Mouse (Mus musculus) lung, postnatal 36 days (tissue): ENCODE measurements around the gene Olfr555.
"Not testable (repeated sequence)": the region's sequence is repeated elsewhere in the genome, so short reads cannot be mapped to it uniquely, and the experiment has no call there.

Experiments used
- DNase-seq: peaks from one replicate; pipeline ENCODE4 v3.0.0; 2022; ENCODE audit warnings: mixed read lengths

Olfr555 gene

DNA sequence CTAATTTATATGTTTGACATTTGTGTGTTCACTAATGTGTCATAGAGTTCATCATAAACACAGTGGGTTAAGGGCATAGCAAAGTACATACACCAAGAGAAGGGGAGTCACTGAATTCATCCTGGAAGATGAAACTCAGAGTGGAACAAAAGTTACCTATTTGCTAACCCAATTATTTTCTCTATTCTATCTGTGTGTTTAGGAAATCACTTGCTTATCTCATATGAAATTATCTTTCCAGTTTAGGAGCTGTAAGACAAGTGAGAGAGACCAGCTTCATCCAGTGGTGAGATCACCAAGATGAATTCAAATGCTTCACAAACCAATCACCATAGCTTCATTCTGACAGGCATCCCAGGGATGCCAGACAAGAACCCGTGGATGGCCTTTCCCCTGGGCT, at the start of gene Olfr555:
Olfr555 (plus strand) TSS at position 301 of the 400 bp plus-strand sequence.
- DNase-seq, result no peak

DNA sequence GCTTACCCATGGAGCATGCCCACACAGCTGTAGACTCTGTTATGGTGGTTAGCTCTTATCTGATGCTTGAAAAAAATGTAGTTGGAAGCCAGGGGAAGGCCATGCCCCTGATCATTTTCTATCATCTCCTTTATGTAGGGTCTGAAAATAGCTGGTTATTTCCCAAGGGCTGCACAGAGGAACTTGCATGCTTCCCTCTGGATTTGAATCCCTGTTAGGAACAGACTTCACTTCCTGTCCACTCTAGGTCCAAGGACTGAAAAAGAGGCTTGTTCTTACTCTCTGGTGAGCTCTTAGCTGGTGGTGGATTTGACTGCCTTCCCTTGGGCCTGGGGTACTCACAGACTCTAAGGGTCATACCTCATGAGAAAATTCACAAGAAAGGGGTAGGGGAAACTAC, 40.5 kb upstream of the Olfr555 start, which contains the start of gene Olfr553:
Olfr553 (minus strand) TSS at position 101 of the 400 bp plus-strand sequence.
- no peak for DNase-seq

DNA sequence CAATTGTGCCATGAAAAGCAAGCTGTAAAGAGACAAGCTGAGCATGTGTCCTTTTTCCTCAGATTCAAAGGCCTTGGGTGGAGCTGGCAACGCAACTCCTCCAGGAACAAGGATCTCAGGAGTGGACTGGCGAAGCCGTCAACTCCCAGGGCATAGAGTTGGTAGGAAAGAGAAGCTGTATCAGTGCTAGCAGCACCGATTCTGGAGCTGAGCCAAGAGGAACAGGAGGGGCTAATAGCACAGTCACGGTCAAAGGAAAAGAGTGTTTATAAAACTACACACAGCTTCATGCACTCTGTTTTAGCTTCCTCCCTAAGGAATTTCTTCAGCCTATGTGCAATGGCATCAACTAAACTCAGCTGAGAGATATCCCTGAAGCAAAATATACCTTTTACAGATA, 39.0 kb upstream of the Olfr555 start:
- DNase-seq, result peak; percentile 73

DNA sequence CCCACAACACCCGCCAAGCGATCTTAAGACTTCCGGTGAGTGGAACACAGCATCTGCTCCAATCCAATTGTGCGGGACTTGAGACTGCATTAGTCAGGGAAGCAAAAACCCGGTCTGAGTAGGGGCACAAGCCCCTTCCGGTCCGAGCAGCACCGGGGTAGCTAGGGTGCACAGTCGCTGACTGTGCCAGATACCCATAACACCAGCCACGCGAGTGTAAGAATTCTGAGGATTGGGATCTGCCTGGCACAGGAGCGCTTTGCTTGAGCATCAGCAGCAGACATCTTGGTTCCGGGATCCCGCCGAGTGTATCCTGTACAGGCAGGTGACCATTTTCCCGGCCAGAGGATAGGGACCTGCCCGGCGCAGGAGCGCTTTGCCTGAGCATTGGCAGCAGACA, 38.3 kb upstream of the Olfr555 start:
- DNase-seq, result not testable (repeated sequence)

DNA sequence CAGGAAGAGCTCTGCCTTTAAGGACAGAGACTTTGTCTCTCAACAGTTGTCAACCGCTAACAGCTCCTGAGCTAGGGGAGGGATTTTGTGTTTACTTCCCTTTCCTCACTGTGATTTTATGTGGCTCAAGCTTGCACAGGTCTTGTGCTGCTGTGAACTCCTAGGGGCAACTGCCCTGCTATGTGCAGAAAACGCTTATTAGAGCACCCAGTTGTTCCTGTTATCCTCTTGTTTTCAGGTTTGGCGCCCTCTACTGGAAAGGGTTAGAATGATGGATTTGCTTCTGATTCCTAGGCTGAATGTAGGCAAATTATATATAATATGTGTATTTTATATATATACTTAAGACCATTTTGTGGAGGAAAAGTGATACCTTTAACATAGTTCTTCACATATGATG, 22.0 kb upstream of the Olfr555 start:
- DNase-seq, result peak; percentile 88

DNA sequence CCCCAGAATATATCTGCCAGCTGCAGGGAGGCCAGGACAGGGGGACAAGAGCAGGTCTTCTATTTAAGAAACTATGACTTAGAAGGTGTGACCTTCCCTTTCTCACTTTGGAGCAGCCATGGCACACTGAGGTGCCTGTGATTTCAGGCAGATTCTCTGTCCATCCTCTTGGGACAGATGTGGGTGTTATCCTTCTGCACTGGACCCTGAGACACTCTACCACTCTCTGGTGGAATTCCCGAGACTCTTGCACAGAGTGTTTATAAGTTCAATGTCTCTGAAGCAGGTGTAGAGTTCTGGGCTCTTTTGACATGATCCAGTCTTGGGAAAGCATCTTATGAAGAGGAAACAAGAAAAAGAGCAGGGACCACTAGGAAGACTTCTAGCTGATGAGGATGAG, 20.5 kb upstream of the Olfr555 start, which contains the start of gene Olfr554:
Olfr554 (plus strand) TSS at position 301 of the 400 bp plus-strand sequence.
- no peak for DNase-seq

DNA sequence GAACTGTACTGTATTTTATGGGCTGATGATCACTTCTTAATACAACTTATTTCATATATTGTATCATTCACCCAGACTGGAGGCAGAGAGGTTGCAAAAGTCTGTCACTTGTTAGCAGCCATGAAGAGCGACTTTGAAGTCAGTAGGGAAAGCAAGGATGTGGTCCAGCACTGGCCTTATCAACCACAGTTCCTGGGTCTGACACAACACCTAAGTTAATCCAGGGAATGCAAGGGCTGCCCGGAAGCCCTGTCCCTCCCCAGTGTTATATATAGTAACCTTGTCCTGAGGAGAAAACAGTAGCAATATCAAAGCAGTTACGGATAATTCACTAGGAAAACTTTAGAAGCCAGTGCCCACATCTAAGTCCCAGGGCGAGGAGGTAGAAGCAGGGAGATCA, 13.7 kb upstream of the Olfr555 start:
- not testable (repeated sequence) for DNase-seq

DNA sequence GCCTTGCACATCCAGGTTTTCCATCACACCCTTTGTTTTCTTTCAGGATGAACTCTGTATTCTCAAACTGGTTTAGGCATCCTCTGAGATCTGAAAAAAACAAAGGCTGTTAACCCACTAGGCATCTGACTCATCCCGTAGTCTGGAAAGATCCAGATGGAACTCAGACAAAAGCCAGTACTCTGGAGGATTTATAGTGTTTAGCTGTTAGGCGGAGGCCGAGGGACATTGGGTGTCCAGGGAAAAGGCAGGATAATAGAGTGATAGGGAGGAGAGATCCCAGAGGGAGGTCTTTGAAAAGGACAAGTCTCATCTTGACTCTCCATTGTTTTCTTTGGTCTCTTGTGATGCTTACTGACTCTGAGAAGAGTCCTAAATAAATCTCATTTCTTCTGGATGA, 6.0 kb downstream of the Olfr555 start, which contains the start of gene Olfr556:
Olfr556 (plus strand) TSS at position 301 of the 400 bp plus-strand sequence.
- no peak for DNase-seq

DNA sequence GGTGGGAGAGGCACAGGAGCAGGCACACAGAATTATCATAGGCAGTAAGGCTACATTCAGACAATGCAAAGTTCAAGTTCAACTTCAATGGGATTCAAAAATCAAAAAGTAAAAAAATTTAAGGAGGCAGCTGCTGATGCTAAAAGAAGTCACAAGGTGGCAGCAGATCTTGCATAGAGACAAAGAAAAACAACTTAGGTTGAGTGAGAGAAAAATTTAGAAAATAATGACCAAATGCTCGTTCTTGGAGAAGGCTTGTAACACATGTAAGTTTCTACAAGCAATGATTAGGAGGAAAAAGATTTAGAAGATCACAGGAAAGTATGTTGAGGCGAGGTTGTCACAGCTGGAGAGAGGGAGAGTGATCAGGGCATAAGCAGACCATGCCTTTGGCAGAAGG, 6.8 kb downstream of the Olfr555 start:
- no peak for DNase-seq

DNA sequence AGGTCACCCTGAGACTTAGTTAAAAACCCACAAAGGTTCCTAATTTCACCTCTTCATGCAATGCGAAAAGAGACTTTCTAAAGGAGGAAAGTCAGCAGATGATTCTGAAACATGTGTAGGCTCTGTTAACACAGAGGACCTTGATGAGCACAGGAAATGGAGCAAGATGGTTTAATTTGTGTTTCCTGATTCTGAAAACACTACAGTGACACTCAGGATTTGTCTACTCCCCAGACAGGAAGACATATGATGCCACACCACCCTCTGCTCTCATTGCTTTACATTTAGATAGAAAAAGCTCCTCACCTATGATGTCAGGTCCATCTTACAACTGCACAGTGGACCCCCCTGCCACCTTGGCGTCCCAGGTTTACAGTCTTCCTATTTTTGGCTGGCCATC, 17.6 kb downstream of the Olfr555 start:
- no peak for DNase-seq

DNA sequence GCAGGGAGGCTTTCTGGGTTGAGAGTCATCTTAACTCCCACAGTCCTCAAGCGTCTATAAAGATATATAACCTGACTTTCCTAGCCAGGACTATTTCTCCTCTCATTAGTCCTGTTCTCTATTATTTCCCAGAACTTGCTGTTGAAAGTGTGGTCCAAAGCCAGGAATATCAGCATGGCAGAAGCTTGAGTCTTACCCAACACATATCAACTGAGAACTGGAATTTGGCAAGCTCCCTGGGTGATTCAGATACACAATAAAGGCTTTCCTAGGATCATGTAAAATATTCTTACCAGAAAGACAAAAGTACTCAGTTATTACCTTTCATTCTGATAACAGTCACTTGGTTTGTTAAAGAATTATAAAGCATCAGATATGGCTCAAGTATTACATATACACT, 23.3 kb downstream of the Olfr555 start:
- no peak for DNase-seq

DNA sequence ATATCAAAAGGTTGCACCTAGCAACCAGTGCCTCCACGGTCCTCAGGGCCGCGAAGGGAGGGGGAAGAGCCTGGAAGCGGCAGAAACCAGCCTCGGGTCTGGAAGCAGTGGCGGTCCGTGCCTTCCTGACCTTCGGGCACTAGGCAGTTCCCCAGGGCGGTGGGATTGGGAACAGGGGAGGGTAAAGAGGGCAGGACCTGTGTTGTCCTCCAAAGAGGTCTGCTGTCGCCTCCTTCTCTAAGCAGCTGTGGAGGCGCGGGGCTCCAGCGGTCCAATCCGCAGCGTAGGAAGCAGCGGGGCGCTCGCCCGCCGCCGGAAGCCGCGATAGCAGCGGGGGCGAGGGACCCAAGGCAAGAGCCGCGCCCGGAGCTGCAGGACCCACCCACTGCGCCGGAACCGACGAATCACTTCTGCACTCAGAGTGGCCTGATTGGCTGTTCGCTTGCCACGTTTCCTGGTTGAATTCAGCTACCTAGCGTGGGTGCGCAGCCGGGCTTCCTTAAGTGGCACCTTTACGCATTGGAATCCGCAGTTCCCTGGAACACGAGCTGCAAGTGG, 28.4 kb downstream of the Olfr555 start, which contains the start of gene Trim68:
Trim68 (minus strand) TSS at position 384 of the 558 bp plus-strand sequence.
- peak; percentile 97 for DNase-seq

DNA sequence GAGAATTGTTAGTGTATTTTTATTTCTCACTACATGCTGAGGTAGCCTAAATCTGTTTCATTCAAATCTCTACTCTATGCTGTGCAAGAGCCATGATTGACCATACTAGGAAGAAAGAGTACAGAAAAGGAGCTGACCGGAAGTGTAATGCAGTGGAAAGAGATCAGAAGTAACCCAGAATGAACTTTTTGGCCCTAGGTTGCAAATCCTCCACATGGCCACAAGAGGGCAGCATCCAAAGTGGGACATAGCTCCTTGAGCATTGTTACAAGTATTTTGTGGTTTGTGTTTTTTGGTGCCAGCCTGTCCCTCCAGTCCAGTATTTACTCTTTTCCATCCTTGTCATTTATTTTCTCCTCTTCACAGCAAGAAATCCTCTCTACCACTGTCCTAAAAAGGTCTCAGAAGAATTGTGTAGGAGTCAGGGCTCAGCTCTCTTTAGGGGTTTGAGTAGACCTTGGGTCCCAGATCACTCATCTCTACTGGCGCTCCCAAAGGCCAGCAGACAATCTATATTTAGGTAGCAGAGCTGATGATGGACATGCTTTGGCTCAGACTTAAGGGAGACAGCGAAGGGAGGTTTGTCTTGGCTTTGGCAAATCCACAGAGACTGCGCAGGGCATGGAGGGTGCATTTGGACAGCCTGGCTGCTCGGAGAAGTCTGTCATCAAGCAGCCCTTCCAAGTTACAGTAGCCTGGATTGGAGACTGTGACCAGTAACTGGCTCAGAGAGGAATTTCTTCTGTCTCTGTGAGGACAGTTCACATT, 36.9 kb downstream of the Olfr555 start, which contains the start of gene Olfr557:
Olfr557 (plus strand) TSS at position 553 of the 768 bp plus-strand sequence.
- DNase-seq, result peak; percentile 24

DNA sequence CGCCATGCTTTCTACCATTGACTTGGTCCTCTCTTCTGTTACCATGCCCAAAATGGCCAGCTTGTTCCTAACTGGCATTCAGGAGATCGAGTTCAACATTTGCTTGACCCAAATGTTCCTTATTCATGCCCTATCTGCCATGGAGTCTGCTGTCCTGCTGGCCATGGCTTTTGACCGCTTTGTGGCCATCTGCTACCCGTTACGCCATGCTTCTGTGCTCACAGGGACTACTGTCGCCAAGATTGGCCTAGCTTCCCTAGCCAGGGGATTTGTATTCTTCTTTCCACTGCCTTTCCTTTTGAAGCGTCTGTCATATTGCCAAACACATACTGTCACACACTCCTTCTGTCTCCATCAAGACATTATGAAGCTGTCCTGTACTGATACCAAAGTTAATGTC, 39.8 kb downstream of the Olfr555 start:
- no peak for DNase-seq

DNA sequence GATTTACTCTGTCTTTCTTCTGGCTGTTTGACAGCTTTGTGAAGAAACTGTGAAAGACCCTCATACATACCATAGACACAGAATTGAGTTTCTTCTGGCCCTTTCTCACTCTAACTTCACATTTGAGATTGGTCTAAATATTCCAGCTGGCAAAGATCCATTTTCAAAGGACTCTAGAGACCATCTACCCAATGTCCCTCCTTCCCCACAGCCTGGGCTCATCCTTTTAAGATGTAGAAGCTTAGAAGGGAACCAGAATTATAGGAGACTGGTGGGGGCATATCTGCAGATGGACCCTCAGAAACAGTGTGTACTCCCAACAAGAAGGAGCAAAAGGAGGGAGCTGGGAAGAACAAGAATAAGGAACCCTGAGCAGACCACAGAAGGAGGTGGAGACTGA, 43.3 kb downstream of the Olfr555 start, which contains the start of gene Olfr558:
Olfr558 (plus strand) TSS at position 301 of the 400 bp plus-strand sequence.
- DNase-seq, result no peak
